Mouse (Mus musculus): Measurements from ENCODE around the gene Tmem258. TPM values are rescaled to one million over a fixed set of nuclear protein-coding genes. Genes with fewer than 3 reads are reported as not detected.

Gene Tmem258
- polyA plus RNA-seq, 1 experiment from 2014 or later: 361 TPM

GRCm38 (mm10) chr19:10232327-10233017 lies 28.7 kb downstream of the Tmem258 start:
- no peak for DNase-seq (ENCODE audit: low spot score)
- H3K9me3 ChIP-seq (replicated peaks): no peaks in the 10 kb centered on the region
- H3K27me3 ChIP-seq (ENCODE audit: low read depth, poor library complexity, severe bottlenecking): peaks cover 26% of the 10 kb centered on the region
- H3K4me1 ChIP-seq: peaks cover 40% of the 10 kb centered on the region
- H3K4me3 ChIP-seq: no peak overlapping the region
- WGBS: 35% methylated on average over 9 of the region's 9 CpGs
- H3K27ac ChIP-seq (replicated peaks): no peak overlapping the region; the same call in 1 of the 2 replicates
- H3K36me3 ChIP-seq: no peaks in the 10 kb centered on the region

- H3K27ac ChIP-seq (replicated peaks): no peak overlapping the region
- peaks cover 41% of the 10 kb centered on the region for H3K4me1 ChIP-seq
- 89% methylated on average over 9 of the region's 9 CpGs for WGBS
- H3K4me3 ChIP-seq: no peak overlapping the region
- H3K9me3 ChIP-seq (replicated peaks): no peaks in the 10 kb centered on the region
- peaks cover 47% of the 10 kb centered on the region for H3K27me3 ChIP-seq (ENCODE audit: low read depth, poor library complexity, severe bottlenecking)
- DNase-seq (ENCODE audit: low spot score): no peak
- H3K36me3 ChIP-seq: no peaks in the 10 kb centered on the region
These were observed 32.2 kb downstream of the Tmem258 start for GRCm38 (mm10) chr19:10235784-10236565.

- peaks cover 50% of the 10 kb centered on the region for H3K27me3 ChIP-seq (ENCODE audit: low read depth, poor library complexity, severe bottlenecking)
- WGBS: 64% methylated on average over 3 of the region's 3 CpGs
- no peaks in the 10 kb centered on the region for H3K9me3 ChIP-seq (replicated peaks)
- DNase-seq (ENCODE audit: low spot score): no peak
- H3K4me1 ChIP-seq: peaks cover 29% of the 10 kb centered on the region
- H3K4me3 ChIP-seq: no peak overlapping the region
- H3K36me3 ChIP-seq: no peaks in the 10 kb centered on the region
- no peak overlapping the region for H3K27ac ChIP-seq (replicated peaks)
These were observed 34.7 kb downstream of the Tmem258 start for GRCm38 (mm10) chr19:10238477-10238876.

GRCm38 (mm10) chr19:10239419-10239818 lies 35.6 kb downstream of the Tmem258 start:
- Histone ChIP-seq H3K27me3 (ENCODE audit: low read depth, poor library complexity, severe bottlenecking) (peaks cover 50% of the 10 kb centered on the region), H3K4me3 (peak overlapping the region; percentile 65; the same call in 1 of the 2 replicates), H3K27ac (replicated peaks) (no peak overlapping the region), H3K4me1 (peaks cover 39% of the 10 kb centered on the region), H3K36me3 (no peaks in the 10 kb centered on the region), H3K9me3 (replicated peaks) (no peaks in the 10 kb centered on the region)
- WGBS: 40% methylated on average over 2 of the region's 2 CpGs
- no peak for DNase-seq (ENCODE audit: low spot score)

- 3% methylated on average over 26 of the region's 26 CpGs for WGBS
- peaks cover 39% of the 10 kb centered on the region for H3K4me1 ChIP-seq
- H3K36me3 ChIP-seq: no peaks in the 10 kb centered on the region
- H3K27ac ChIP-seq (replicated peaks): peak overlapping the region; percentile 80
- H3K9me3 ChIP-seq (replicated peaks): no peaks in the 10 kb centered on the region
- H3K27me3 ChIP-seq (ENCODE audit: low read depth, poor library complexity, severe bottlenecking): peaks cover 50% of the 10 kb centered on the region
- DNase-seq (ENCODE audit: low spot score): no peak
- H3K4me3 ChIP-seq: peak overlapping the region; percentile 65
These were observed 36.3 kb downstream of the Tmem258 start for GRCm38 (mm10) chr19:10239975-10240653.

- peaks cover 50% of the 10 kb centered on the region for H3K27me3 ChIP-seq (ENCODE audit: low read depth, poor library complexity, severe bottlenecking)
- no peaks in the 10 kb centered on the region for H3K36me3 ChIP-seq
- peak within 1 kb of the TSS; percentile 80 for H3K27ac ChIP-seq (replicated peaks)
- H3K4me1 ChIP-seq: peaks cover 39% of the 10 kb centered on the region
- H3K4me3 ChIP-seq: peak within 1 kb of the TSS; percentile 65
- peak; percentile 86 for DNase-seq (ENCODE audit: low spot score)
- 8% methylated on average over 43 of the region's 43 CpGs for WGBS
- H3K9me3 ChIP-seq (replicated peaks): no peaks in the 10 kb centered on the region
These were observed 37.0 kb downstream of the Tmem258 start, which contains the start of gene Myrf for GRCm38 (mm10) chr19:10240654-10241305. Myrf (minus strand) TSS chr19:10240748.

GRCm38 (mm10) chr19:10242916-10243315 lies 39.1 kb downstream of the Tmem258 start:
- peaks cover 46% of the 10 kb centered on the region for H3K4me1 ChIP-seq
- H3K27ac ChIP-seq (replicated peaks): peak overlapping the region; percentile 78
- DNase-seq (ENCODE audit: low spot score): peak; percentile 45
- WGBS: 4% methylated on average over 8 of the region's 8 CpGs
- peaks cover 1% of the 10 kb centered on the region; the same call in 1 of the 2 replicates for H3K36me3 ChIP-seq
- no peak overlapping the region; the same call in 1 of the 2 replicates for H3K4me3 ChIP-seq
- peaks cover 55% of the 10 kb centered on the region for H3K27me3 ChIP-seq (ENCODE audit: low read depth, poor library complexity, severe bottlenecking)
- no peaks in the 10 kb centered on the region for H3K9me3 ChIP-seq (replicated peaks)

GRCm38 (mm10) chr19:10244183-10244582 lies 40.4 kb downstream of the Tmem258 start:
- DNase-seq (ENCODE audit: low spot score): peak; percentile 52
- WGBS: 32% methylated on average over 3 of the region's 3 CpGs
- H3K27me3 ChIP-seq (ENCODE audit: low read depth, poor library complexity, severe bottlenecking): peaks cover 48% of the 10 kb centered on the region
- H3K9me3 ChIP-seq (replicated peaks): no peaks in the 10 kb centered on the region
- no peak overlapping the region; the same call in 1 of the 2 replicates for H3K27ac ChIP-seq (replicated peaks)
- H3K4me3 ChIP-seq: no peak overlapping the region
- H3K4me1 ChIP-seq: peaks cover 50% of the 10 kb centered on the region
- H3K36me3 ChIP-seq: peaks cover 2% of the 10 kb centered on the region; the same call in 1 of the 2 replicates

GRCm38 (mm10) chr19:10247165-10247564 lies 43.4 kb downstream of the Tmem258 start:
- DNase-seq (ENCODE audit: low spot score): no peak
- H3K36me3 ChIP-seq: peaks cover 2% of the 10 kb centered on the region; the same call in 1 of the 2 replicates
- peaks cover 33% of the 10 kb centered on the region; the same call in 1 of the 2 replicates for H3K27me3 ChIP-seq (ENCODE audit: low read depth, poor library complexity, severe bottlenecking)
- peak overlapping the region; percentile 30; the same call in 1 of the 2 replicates for H3K27ac ChIP-seq (replicated peaks)
- H3K9me3 ChIP-seq (replicated peaks): no peaks in the 10 kb centered on the region
- no peak overlapping the region for H3K4me3 ChIP-seq
- peaks cover 32% of the 10 kb centered on the region for H3K4me1 ChIP-seq
- WGBS: 45% methylated on average over 6 of the region's 6 CpGs

- Histone ChIP-seq H3K27me3 (ENCODE audit: low read depth, poor library complexity, severe bottlenecking) (peaks cover 25% of the 10 kb centered on the region; the same call in 1 of the 2 replicates), H3K4me3 (no peak overlapping the region), H3K9me3 (replicated peaks) (no peaks in the 10 kb centered on the region), H3K27ac (replicated peaks) (no peak overlapping the region), H3K4me1 (peaks cover 26% of the 10 kb centered on the region), H3K36me3 (peaks cover 2% of the 10 kb centered on the region; the same call in 1 of the 2 replicates)
- DNase-seq (ENCODE audit: low spot score): no peak
- WGBS: 62% methylated on average over 20 of the region's 20 CpGs
These were observed 44.3 kb downstream of the Tmem258 start for GRCm38 (mm10) chr19:10248128-10248527.

Data from midbrain, embryonic 10.5 days (tissue).